Mouse (Mus musculus): ENCODE measurements around the gene Cebpz. TPM values are rescaled to one million over a fixed set of nuclear protein-coding genes. Genes with fewer than 3 reads are reported as not detected.

The Cebpz gene
- 28.6 and 29.4 TPM in 2 replicates for polyA plus RNA-seq (2015; fragmentation: Nextera tagmentation; extraction: Ambion mirVana)

DNA sequence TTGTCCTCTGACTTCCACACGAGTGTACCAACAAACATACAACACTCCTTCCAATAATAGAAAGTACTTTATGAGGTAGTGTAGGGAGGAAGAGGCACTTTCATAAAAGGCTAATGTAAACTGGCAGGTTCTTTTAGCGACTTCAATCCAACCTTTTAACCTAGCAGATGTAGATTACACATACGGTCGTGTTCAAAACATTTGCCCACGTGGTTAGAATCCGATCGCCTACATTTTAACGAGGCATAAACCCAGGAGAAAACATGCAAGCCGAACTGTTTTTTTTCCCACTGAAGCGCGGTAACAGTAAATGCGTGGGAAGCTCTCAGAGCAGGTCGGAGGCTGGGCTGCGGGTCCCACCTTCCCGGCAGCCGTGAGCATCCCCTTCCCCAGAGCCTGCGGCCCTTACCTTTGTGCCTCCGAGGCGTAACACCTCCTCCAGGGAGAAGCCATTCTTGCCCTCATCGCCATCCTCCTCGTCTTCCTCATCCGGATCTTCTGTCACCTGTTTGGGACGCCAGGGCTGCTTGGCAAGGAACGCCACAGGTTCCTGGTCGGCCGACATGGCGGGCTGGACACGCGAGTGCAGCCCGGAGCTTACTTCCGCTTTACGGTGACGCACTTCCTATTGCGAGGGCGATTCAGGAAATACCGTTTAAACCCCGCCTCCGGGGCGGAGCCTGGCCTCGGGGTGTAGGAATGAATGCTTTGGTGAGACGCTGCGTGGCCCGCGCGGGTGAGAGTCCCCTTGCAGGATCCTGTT, at the start of gene Cebpz, which contains the start of gene Ndufaf7:
TSS of gene Cebpz (minus strand) at position 601 of the 763 bp plus-strand sequence.
TSS of gene Ndufaf7 (plus strand) at position 671 of the 763 bp plus-strand sequence.

DNA sequence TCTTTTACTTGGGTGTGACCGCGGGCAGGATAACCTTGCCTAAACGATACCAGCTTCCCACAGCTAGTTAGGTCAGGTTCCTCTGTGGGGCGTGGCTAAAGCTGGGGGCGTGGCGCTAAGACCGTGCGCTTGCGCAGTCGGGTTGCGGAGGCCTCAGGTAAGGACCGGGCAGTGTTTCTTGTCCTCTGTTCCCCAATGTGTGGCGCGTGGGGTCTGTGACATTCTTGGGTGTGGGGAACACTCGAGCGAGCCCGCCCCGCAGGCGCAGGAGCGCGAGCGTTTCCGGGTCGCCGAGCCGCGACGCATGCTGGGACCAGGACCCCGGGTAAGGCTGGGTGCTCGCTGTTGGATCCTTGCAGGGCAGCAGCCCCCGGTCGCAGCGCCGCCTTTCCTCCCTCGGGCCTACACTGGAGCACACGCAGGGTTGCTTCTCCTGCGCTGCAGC, 20.5 kb downstream of the Cebpz start, which contains the start of gene Cebpzos:
TSS of gene Cebpzos (plus strand) at position 132 of the 445 bp plus-strand sequence.

DNA sequence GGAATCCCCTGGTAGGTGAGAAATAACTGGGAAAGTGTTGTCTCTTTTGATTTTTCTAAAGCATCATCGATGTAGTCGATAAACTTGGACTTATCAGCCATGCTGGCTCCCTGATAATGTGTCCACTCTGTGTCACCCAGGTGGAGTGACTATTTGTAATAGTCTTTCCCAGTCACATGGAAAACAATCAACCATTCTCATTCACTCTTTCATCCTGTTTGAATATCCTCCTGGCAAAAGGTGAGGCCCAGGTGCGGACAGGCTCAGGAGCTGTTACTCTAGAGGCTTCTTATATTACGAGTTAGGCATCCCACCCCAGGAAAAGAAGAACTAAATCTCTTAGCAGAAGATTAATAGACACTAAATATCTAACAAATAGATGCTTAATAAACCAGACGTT, 30.0 kb downstream of the Cebpz start, which contains the start of gene Sult6b1:
TSS of gene Sult6b1 (minus strand) at position 101 of the 400 bp plus-strand sequence.

DNA sequence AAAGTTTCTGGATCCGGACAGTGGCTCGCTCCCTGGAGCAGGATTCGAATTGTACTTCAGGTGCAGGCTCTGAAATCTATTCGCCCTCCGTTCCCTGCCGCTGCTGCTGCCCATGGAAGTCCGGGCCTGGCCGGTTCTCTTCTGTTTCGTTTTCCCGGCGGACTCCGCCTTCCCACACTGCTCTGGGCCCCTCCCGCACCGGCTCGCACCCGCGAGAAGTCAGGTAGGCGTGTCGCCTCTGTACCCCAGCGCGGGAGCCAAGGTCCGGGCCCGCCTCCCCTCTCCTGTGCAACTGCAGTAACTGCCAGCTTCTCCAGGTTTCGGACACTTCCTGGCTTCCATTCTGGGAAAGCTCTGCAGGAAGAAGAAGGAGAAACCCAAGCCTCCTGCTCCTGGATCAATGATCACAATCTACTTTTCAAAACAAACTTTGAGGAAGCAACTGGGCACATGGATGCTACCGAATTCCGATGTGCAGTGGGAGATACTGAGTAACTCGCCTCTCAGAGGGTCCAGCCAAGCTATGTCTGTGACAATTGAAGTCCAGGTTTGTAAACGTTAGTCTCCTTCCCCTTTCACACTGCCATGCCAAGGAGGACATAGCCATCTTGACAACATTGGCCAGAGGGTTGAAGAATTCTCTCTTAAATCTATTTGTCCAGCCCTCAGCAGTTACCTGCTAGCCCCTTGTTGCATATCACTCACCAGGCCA, 54.3 kb downstream of the Cebpz start, which contains the start of gene Eif2ak2:
TSS of gene Eif2ak2 (minus strand) at position 173 of the 712 bp plus-strand sequence.

Other genes with a start within 250 kb of the Cebpz start
- gene Strn, start 199.9 kb downstream of the Cebpz start, polyA plus RNA-seq (2015; fragmentation: Nextera tagmentation; extraction: Ambion mirVana): 2.2 and 2.3 TPM in 2 replicates
- 4.8 and 5.5 TPM in 2 replicates for gene Heatr5b, start 101.7 kb downstream of the Cebpz start, polyA plus RNA-seq (2015; fragmentation: Nextera tagmentation; extraction: Ambion mirVana)
- gene Gpatch11, start 101.5 kb downstream of the Cebpz start, polyA plus RNA-seq (2015; fragmentation: Nextera tagmentation; extraction: Ambion mirVana): 32.7 and 39.3 TPM in 2 replicates
- 5.0 and 6.9 TPM in 2 replicates for gene Eif2ak2, start 54.5 kb downstream of the Cebpz start, polyA plus RNA-seq (2015; fragmentation: Nextera tagmentation; extraction: Ambion mirVana)
- 0.06 TPM in 1 of 2 replicates, not detected in the other for gene Sult6b1, start 30.1 kb downstream of the Cebpz start, polyA plus RNA-seq (2015; fragmentation: Nextera tagmentation; extraction: Ambion mirVana)
- gene Cebpzos, start 20.6 kb downstream of the Cebpz start, polyA plus RNA-seq (2015; fragmentation: Nextera tagmentation; extraction: Ambion mirVana): 126 and 131 TPM in 2 replicates
- 31.1 and 32.9 TPM in 2 replicates for gene Ndufaf7, start 70 bp upstream of the Cebpz start, polyA plus RNA-seq (2015; fragmentation: Nextera tagmentation; extraction: Ambion mirVana)
- 14.2 and 15.4 TPM in 2 replicates for gene Prkd3, start 83.8 kb upstream of the Cebpz start, polyA plus RNA-seq (2015; fragmentation: Nextera tagmentation; extraction: Ambion mirVana)
- 42.9 and 50.4 TPM in 2 replicates for gene Qpct, start 114.8 kb upstream of the Cebpz start, polyA plus RNA-seq (2015; fragmentation: Nextera tagmentation; extraction: Ambion mirVana)

Measured in skeletal muscle tissue, postnatal 0 days (tissue).